Comparison of ENCODE assay signal across 8 mouse cellular contexts in the genomic region with DNA sequence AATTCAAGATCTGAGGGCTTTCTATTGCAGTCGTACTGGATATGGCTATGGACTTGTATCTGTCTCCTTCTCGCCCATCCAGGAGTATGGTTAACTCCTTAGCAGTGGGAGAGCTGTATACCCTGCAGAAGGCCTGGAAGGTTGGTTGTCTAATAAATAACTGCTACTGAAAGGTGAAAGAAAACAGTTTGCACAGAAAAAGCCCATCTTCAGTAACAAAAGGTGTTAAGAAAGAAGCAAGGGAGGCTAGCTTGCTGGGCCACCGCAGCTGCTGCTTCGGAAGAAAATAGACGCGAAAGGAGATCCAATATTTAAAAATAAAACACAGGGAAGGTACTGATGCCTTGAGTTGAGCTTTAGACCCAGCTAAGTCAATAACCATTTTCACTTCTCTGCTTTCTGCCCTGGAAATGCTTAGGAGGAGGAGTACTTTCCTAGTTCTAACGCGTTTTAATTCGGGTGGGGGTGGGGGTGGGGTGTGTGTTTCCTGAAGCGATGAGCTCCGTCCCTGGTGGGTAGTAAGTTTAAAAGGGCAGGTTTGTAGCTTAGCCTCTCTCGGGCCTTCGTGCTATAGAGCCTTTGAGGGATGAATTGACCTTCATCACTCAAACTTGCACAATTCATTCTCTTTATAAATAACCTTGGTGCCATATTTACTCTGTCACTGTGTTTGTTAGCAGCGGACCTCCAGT. TPM values are rescaled to one million over a fixed set of nuclear protein-coding genes. Genes with fewer than 3 reads are reported as not detected.
DNase-seq lines count a peak whose midpoint lies in the region; ATAC-seq and TF ChIP-seq lines count a peak whose summit lies in the region.

No protein-coding gene starts in this region.

- H3K4me1 ChIP-seq in kidney, embryonic 16.5 days (ENCODE audit: insufficient read depth, low read length), result peaks cover 7% of the 10 kb centered on the region; the same call in 1 of the 2 replicates
- peaks cover 3% of the 10 kb centered on the region; the same call in 1 of the 2 replicates for H3K4me1 ChIP-seq in bone marrow macrophage, adult 2 months (ENCODE audit: control insufficient read depth, insufficient read depth, low read length)
- peaks cover 10% of the 10 kb centered on the region for H3K4me1 ChIP-seq in forebrain, embryonic 16.5 days (replicated peaks; ENCODE audit: control insufficient read depth, insufficient read depth, low read length)
- H3K4me1 ChIP-seq in liver, embryonic 13.5 days (replicated peaks), result peaks cover 9% of the 10 kb centered on the region
- no peaks in the 10 kb centered on the region for H3K4me1 ChIP-seq in stomach, postnatal 0 days (replicated peaks; ENCODE audit: control insufficient read depth, insufficient read depth)

- H3K9me3 ChIP-seq in kidney, embryonic 16.5 days (ENCODE audit: low read length), result no peaks in the 10 kb centered on the region; the same call in 1 of the 2 replicates
- H3K9me3 ChIP-seq in forebrain, embryonic 16.5 days (ENCODE audit: control insufficient read depth, low read length), result no peaks in the 10 kb centered on the region
- no peaks in the 10 kb centered on the region for H3K9me3 ChIP-seq in liver, embryonic 13.5 days (replicated peaks)
- no peaks in the 10 kb centered on the region for H3K9me3 ChIP-seq in stomach, postnatal 0 days (ENCODE audit: control insufficient read depth, low read length)

- no peaks in the 10 kb centered on the region for H3K36me3 ChIP-seq in kidney, embryonic 16.5 days (ENCODE audit: insufficient read depth, low read length)
- H3K36me3 ChIP-seq in forebrain, embryonic 16.5 days (ENCODE audit: control insufficient read depth, insufficient read depth), result no peaks in the 10 kb centered on the region
- no peaks in the 10 kb centered on the region for H3K36me3 ChIP-seq in liver, embryonic 13.5 days
- H3K36me3 ChIP-seq in stomach, postnatal 0 days (ENCODE audit: control insufficient read depth, insufficient read depth, low read length), result no peaks in the 10 kb centered on the region

- TF ChIP-seq EP300 in stomach, postnatal 0 days (optimal IDR thresholded peaks at IDR 0.05), result no peak

- peak; percentile 37; the same call in 1 of the 2 replicates for ATAC-seq in kidney, embryonic 16.5 days (ENCODE audit: low FRiP score, low TSS enrichment)
- peak; percentile 48 for ATAC-seq in forebrain, embryonic 16.5 days
- ATAC-seq in liver, embryonic 13.5 days (ENCODE audit: low read depth), result peak; percentile 56; the same call in 1 of the 2 replicates
- ATAC-seq in stomach, postnatal 0 days (ENCODE audit: low FRiP score, low TSS enrichment), result 0 out of 2 replicates have a peak, but pooled peaks have one; percentile 21

- TF ChIP-seq CTCF in bone marrow macrophage, adult 2 months (IDR thresholded peaks at IDR 0.05; ENCODE audit: low read depth, low read length), result no peak
- TF ChIP-seq CTCF in stomach, postnatal 0 days (IDR thresholded peaks at IDR 0.05; ENCODE audit: low read depth), result no peak

- TF ChIP-seq POLR2A in bone marrow macrophage, adult 2 months (IDR thresholded peaks at IDR 0.05; ENCODE audit: borderline replicate concordance, low read depth, low read length), result no peak

- WGBS in kidney, embryonic 16.5 days, result 20% methylated on average over 14 of the region's 14 CpGs
- 18% methylated on average over 14 of the region's 14 CpGs for WGBS in forebrain, embryonic 16.5 days
- 21% methylated on average over 14 of the region's 14 CpGs for WGBS in liver, embryonic 13.5 days (ENCODE audit: insufficient replicate concordance)
- WGBS in stomach, postnatal 0 days, result 19% methylated on average over 14 of the region's 14 CpGs

- peak overlapping the region; percentile 72 for H3K4me3 ChIP-seq in kidney, embryonic 16.5 days (ENCODE audit: low read length)
- H3K4me3 ChIP-seq in bone marrow macrophage, adult 2 months (ENCODE audit: insufficient read depth, low read length), result peak overlapping the region; percentile 63
- H3K4me3 ChIP-seq in forebrain, embryonic 16.5 days (replicated peaks; ENCODE audit: low read length), result peak overlapping the region; percentile 86
- H3K4me3 ChIP-seq in liver, embryonic 13.5 days (replicated peaks), result peak overlapping the region; percentile 68
- peak overlapping the region; percentile 63 for H3K4me3 ChIP-seq in stomach, postnatal 0 days (ENCODE audit: low read depth, low read length)

- peak overlapping the region; percentile 75 for H3K9ac ChIP-seq in kidney, embryonic 16.5 days (replicated peaks; ENCODE audit: low read length)
- peak overlapping the region; percentile 87 for H3K9ac ChIP-seq in forebrain, embryonic 16.5 days (replicated peaks; ENCODE audit: low read depth, low read length)
- H3K9ac ChIP-seq in liver, embryonic 13.5 days, result peak overlapping the region; percentile 79
- H3K9ac ChIP-seq in stomach, postnatal 0 days (ENCODE audit: low read length), result peak overlapping the region; percentile 73

- DNase-seq in kidney, adult 11 months, result no peak
- DNase-seq in liver, embryonic 13.5 days, result no peak
- no peak for DNase-seq in stomach, postnatal 0 days (ENCODE audit: low spot score)
- DNase-seq in adrenal gland, postnatal 10 days, result no peak
- no peak for DNase-seq in spleen, adult 18-20 months

- no peaks in the 10 kb centered on the region for H3K27me3 ChIP-seq in kidney, embryonic 16.5 days (ENCODE audit: insufficient read depth, low read length)
- no peaks in the 10 kb centered on the region for H3K27me3 ChIP-seq in forebrain, embryonic 16.5 days (replicated peaks; ENCODE audit: control insufficient read depth, insufficient read depth, low read length)
- no peaks in the 10 kb centered on the region for H3K27me3 ChIP-seq in liver, embryonic 13.5 days
- H3K27me3 ChIP-seq in stomach, postnatal 0 days (ENCODE audit: control insufficient read depth, insufficient read depth, low read length), result no peaks in the 10 kb centered on the region

- no peak overlapping the region for H3K27ac ChIP-seq in kidney, embryonic 16.5 days (ENCODE audit: low read length)
- H3K27ac ChIP-seq in bone marrow macrophage, adult 2 months (ENCODE audit: insufficient read depth, low read depth, low read length), result no peak overlapping the region
- no peak overlapping the region for H3K27ac ChIP-seq in forebrain, embryonic 16.5 days (ENCODE audit: low read length)
- H3K27ac ChIP-seq in liver, embryonic 13.5 days, result peak overlapping the region; percentile 43
- H3K27ac ChIP-seq in stomach, postnatal 0 days (replicated peaks), result no peak overlapping the region

- H3K4me2 ChIP-seq in kidney, embryonic 16.5 days (replicated peaks; ENCODE audit: low read depth, low read length), result peak overlapping the region; percentile 79
- H3K4me2 ChIP-seq in forebrain, embryonic 16.5 days (ENCODE audit: low read length), result peak overlapping the region; percentile 85
- peak overlapping the region; percentile 68 for H3K4me2 ChIP-seq in liver, embryonic 13.5 days
- peak overlapping the region; percentile 71 for H3K4me2 ChIP-seq in stomach, postnatal 0 days (replicated peaks; ENCODE audit: low read depth)

RNA-seq across cellular contexts. Expression of a gene that starts 0.6 kb away (rescaled TPM):
- 7.2 and 8.6 TPM in 2 replicates for polyA plus RNA-seq in kidney, embryonic 16.5 days (2015; fragmentation: Nextera tagmentation; extraction: Ambion mirVana)
- polyA plus RNA-seq in bone marrow macrophage, adult 2 months (2012; ENCODE audit: insufficient read depth, insufficient read length, missing spikeins), result 23.0 and 23.7 TPM in 2 replicates
- 9.2 and 10.1 TPM in 2 replicates for polyA plus RNA-seq in forebrain, embryonic 16.5 days (2015; fragmentation: Nextera tagmentation; extraction: Ambion mirVana)
- polyA plus RNA-seq in liver, embryonic 13.5 days (2015; fragmentation: Nextera tagmentation; extraction: Ambion mirVana), result 13.6 and 18.7 TPM in 2 replicates
- polyA plus RNA-seq in stomach, postnatal 0 days (2015; fragmentation: Nextera tagmentation; extraction: Ambion mirVana), result 2.7 and 3.4 TPM in 2 replicates
- total RNA-seq in adrenal gland, postnatal 10 days (2021), result 10 to 100 TPM; 19.1 to 22.1 TPM

RNA-seq across cellular contexts. Expression of a gene that starts 0.7 kb away (rescaled TPM):
- polyA plus RNA-seq in kidney, embryonic 16.5 days (2015; fragmentation: Nextera tagmentation; extraction: Ambion mirVana), result 11.3 and 12.6 TPM in 2 replicates
- 19.6 and 22.4 TPM in 2 replicates for polyA plus RNA-seq in bone marrow macrophage, adult 2 months (2012; ENCODE audit: insufficient read depth, insufficient read length, missing spikeins)
- 12.1 and 14.9 TPM in 2 replicates for polyA plus RNA-seq in forebrain, embryonic 16.5 days (2015; fragmentation: Nextera tagmentation; extraction: Ambion mirVana)
- polyA plus RNA-seq in liver, embryonic 13.5 days (2015; fragmentation: Nextera tagmentation; extraction: Ambion mirVana), result 17.5 and 20.9 TPM in 2 replicates
- 13.5 and 14.8 TPM in 2 replicates for polyA plus RNA-seq in stomach, postnatal 0 days (2015; fragmentation: Nextera tagmentation; extraction: Ambion mirVana)
- total RNA-seq in adrenal gland, postnatal 10 days (2021), result 10 to 100 TPM; 11.4 to 17.1 TPM

RNA-seq across cellular contexts. Expression of a gene that starts 38.8 kb away (rescaled TPM):
- 40.2 and 40.7 TPM in 2 replicates for polyA plus RNA-seq in kidney, embryonic 16.5 days (2015; fragmentation: Nextera tagmentation; extraction: Ambion mirVana)
- 27.5 and 27.8 TPM in 2 replicates for polyA plus RNA-seq in bone marrow macrophage, adult 2 months (2012; ENCODE audit: insufficient read depth, insufficient read length, missing spikeins)
- polyA plus RNA-seq in forebrain, embryonic 16.5 days (2015; fragmentation: Nextera tagmentation; extraction: Ambion mirVana), result 68.4 and 68.5 TPM in 2 replicates
- 23.2 and 32.1 TPM in 2 replicates for polyA plus RNA-seq in liver, embryonic 13.5 days (2015; fragmentation: Nextera tagmentation; extraction: Ambion mirVana)
- polyA plus RNA-seq in stomach, postnatal 0 days (2015; fragmentation: Nextera tagmentation; extraction: Ambion mirVana), result 23.6 and 24.6 TPM in 2 replicates
- total RNA-seq in adrenal gland, postnatal 10 days (2021), result 10 to 100 TPM; 20.3 to 21.7 TPM
